Mouse (Mus musculus) liver, embryonic 11.5 days (tissue): Measurements from ENCODE around the gene Clip2. TPM values are rescaled to one million over a fixed set of nuclear protein-coding genes. Genes with fewer than 3 reads are reported as not detected.

Experiments
- ATAC-seq: fragments of 200-750 bp; cut with Nextera tagmentation; replicated peaks from 2 replicates; pipeline ENCODE4 v1.8.0; 2017; ENCODE audit warnings: moderate number of reproducible peaks, mild to moderate bottlenecking, moderate TSS enrichment, moderate library complexity; ENCODE audit not compliant: low FRiP score
- DNase-seq: peaks from one replicate; pipeline ENCODE4 v3.0.0-alpha.2; 2017; ENCODE audit warnings: low spot score
- H3K27ac ChIP-seq: fragments of 300-500 bp; sonication (generic); 2 replicates; pipeline ENCODE4 v1.5.1; 2014; ENCODE audit warnings: mild to moderate bottlenecking, low read depth, low read length, control low read depth
- H3K27me3 ChIP-seq: fragments of 300-500 bp; sonication (generic); replicated peaks from 2 replicates; pipeline ENCODE4 v1.6.1; 2014; ENCODE audit warnings: low read length, mixed read lengths; ENCODE audit not compliant: control insufficient read depth, insufficient read depth
- H3K36me3 ChIP-seq: fragments of 300-500 bp; sonication (generic); 2 replicates; pipeline ENCODE4 v1.6.1; 2014; ENCODE audit warnings: mild to moderate bottlenecking, low read length, moderate library complexity, mixed read lengths; ENCODE audit not compliant: control insufficient read depth, insufficient read depth
- H3K4me1 ChIP-seq: fragments of 300-500 bp; sonication (generic); replicated peaks from 2 replicates; pipeline ENCODE4 v1.6.1; 2014; ENCODE audit warnings: low read length, mixed read lengths; ENCODE audit not compliant: control insufficient read depth, insufficient read depth
- H3K4me2 ChIP-seq: fragments of 300-500 bp; sonication (generic); 2 replicates; pipeline ENCODE4 v1.6.1; 2014; ENCODE audit warnings: mild to moderate bottlenecking, control low read depth, moderate library complexity
- H3K4me3 ChIP-seq: fragments of 300-500 bp; sonication (generic); 2 replicates; pipeline ENCODE4 v1.5.1; 2014; ENCODE audit warnings: low read depth, low read length, control low read depth
- H3K9ac ChIP-seq: fragments of 300-500 bp; sonication (generic); 2 replicates; pipeline ENCODE4 v1.6.1; 2014; ENCODE audit warnings: low read depth, low read length, control low read depth
- H3K9me3 ChIP-seq: fragments of 300-500 bp; sonication (generic); 2 replicates; pipeline ENCODE4 v1.6.1; 2016; ENCODE audit warnings: low read length, inconsistent platforms, mixed read lengths; ENCODE audit not compliant: control insufficient read depth
- WGBS: fragments of 180-500 bp; shearing (Covaris S2); extraction: QIAGEN DNeasy Blood & Tissue Kit; methylation state at CpG from one replicate; pipeline ENCODE4 v1.1.7; 2014; 5-methylcytosine and 5-hydroxymethylcytosine counted together
- polyA plus RNA-seq: library from polyadenylated mRNA; unstranded; fragments of >200 nt; fragmentation: Nextera tagmentation; extraction: Ambion mirVana; gene quantifications from 2 replicates; pipeline ENCODE4 v1.2.1, GENCODE M21; 2014

The Clip2 gene
- polyA plus RNA-seq, 1 experiment from 2014 or later, result 1.7 TPM

DNA sequence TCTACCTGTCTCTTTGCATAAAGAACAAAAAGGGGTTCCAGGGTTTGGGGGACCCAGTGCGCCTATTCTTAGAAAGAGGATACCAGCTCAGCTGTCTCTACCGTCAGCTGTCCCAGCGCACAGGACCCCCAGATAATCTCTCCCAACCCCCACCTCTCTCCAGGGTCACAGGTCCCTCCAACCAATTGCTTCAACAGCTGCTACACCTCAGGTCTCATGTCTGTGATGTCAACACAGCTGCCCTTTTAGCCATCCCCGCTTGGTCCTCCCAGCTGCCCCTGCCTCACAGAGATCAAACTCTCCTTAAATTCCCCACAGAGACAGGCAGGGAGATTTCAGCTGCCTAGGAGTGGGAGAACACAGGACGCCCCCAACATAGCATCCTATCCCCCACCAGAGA lies 28.5 kb downstream of the Clip2 start:
- Histone ChIP-seq H3K27ac (no peak overlapping the region), H3K4me1 (peaks cover 6% of the 10 kb centered on the region; the same call in 1 of the 2 replicates), H3K36me3 (peaks cover 7% of the 10 kb centered on the region; the same call in 1 of the 2 replicates), H3K9ac (no peak overlapping the region), H3K4me3 (no peak overlapping the region), H3K9me3 (no peaks in the 10 kb centered on the region; the same call in 1 of the 2 replicates), H3K4me2 (no peak overlapping the region), H3K27me3 (no peaks in the 10 kb centered on the region)
- no peak for ATAC-seq
- 78% methylated on average over 5 of the region's 5 CpGs for WGBS
- DNase-seq, result no peak

DNA sequence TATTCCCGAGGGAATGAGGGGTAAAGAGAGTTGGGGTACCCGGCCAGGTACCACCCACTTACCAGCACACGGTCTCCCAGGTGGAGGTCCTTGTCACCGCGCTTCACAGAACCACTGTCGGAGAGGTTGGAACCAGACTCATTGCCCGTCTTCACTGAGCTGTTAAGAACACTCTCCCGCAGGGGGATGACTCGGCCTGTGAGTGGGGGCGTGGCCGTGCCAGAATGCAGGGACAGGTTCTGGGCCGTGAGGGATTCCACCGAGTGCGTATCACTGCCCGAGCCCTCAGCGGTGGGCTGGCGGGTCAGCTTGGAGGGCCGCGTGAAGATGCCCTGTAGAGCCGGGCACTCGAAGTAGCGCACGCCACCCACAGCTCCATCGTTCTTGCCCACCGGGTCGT lies 29.7 kb downstream of the Clip2 start:
- Histone ChIP-seq H3K4me2 (no peak overlapping the region), H3K9ac (no peak overlapping the region), H3K27me3 (no peaks in the 10 kb centered on the region), H3K27ac (no peak overlapping the region), H3K4me1 (no peaks in the 10 kb centered on the region; the same call in 1 of the 2 replicates), H3K9me3 (no peaks in the 10 kb centered on the region; the same call in 1 of the 2 replicates), H3K4me3 (no peak overlapping the region), H3K36me3 (peaks cover 9% of the 10 kb centered on the region)
- ATAC-seq (no peak; the same call in 1 of the 2 replicates), DNase-seq (no peak)
- WGBS, result 88% methylated on average over 26 of the region's 26 CpGs

DNA sequence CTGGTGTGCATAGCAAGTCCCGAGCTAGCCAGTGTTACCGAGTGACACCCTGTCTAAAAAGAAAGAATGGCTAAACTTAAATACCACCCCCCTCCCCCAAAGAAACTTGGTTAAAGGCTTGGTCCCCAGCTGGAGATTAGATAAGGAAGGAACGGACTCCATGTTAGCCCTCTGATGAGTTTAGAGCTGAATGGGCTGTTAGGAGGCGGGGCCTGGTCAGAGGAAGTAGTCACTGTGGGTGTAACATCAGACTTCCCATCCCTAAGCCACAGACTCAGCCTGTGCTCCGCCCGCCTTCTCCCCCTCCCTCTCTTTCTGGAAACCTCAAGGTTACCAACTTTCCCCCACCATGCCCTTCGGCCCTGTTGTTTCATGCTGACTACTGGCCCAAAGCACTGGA lies 30.4 kb downstream of the Clip2 start:
- ATAC-seq (peak; percentile 84), DNase-seq (no peak)
- no peaks in the 10 kb centered on the region for H3K27me3 ChIP-seq
- no peak overlapping the region for H3K9ac ChIP-seq
- H3K9me3 ChIP-seq, result no peaks in the 10 kb centered on the region; the same call in 1 of the 2 replicates
- H3K4me2 ChIP-seq, result no peak overlapping the region; the same call in 1 of the 2 replicates
- H3K4me1 ChIP-seq, result no peaks in the 10 kb centered on the region; the same call in 1 of the 2 replicates
- H3K36me3 ChIP-seq, result peaks cover 14% of the 10 kb centered on the region
- no peak overlapping the region for H3K27ac ChIP-seq
- 38% methylated on average over 7 of the region's 7 CpGs for WGBS
- H3K4me3 ChIP-seq, result no peak overlapping the region

DNA sequence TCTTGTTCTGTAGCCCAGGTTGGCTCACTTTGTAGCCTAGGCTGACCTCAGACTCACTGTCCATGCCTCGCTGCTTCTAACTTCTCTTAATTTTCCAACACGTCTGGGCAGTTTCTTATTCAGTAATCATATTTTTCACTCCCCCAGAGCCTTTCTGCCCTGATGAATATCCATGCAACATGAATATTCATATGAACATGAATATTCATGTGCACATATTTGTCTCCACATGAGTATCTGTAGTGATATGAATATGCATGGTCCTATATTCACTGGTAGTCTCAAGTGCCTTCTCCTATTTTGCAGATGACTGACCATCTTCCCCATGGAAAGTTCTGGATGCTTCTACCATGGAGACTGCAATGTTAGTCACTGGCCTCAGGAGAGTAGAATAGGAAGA lies 31.1 kb downstream of the Clip2 start:
- Histone ChIP-seq H3K9ac (no peak overlapping the region), H3K27ac (peak overlapping the region; percentile 13), H3K4me3 (no peak overlapping the region), H3K36me3 (peaks cover 18% of the 10 kb centered on the region), H3K4me2 (no peak overlapping the region), H3K9me3 (no peaks in the 10 kb centered on the region; the same call in 1 of the 2 replicates), H3K27me3 (no peaks in the 10 kb centered on the region), H3K4me1 (no peaks in the 10 kb centered on the region; the same call in 1 of the 2 replicates)
- WGBS, result 86% methylated on average over 2 of the region's 2 CpGs
- no peak for ATAC-seq
- no peak for DNase-seq

DNA sequence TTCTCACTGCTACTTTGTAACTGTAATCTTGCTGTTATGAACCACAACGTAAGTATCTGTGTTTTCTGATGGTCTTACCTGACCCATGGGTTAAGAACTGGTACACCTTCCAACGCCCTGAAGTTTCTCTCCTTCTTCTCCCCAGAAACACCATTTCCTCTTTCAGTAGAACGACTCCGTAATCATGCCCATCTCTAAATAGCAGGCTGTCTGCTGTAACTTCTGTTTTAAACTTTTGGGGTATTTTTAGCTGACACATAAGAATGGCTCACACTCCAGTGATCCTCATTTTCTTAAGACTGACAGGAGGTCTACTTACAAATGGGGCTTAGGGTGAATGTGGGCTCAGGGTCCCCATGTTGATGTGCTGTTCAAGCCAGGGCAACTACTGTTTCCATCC lies 32.1 kb downstream of the Clip2 start:
- Histone ChIP-seq H3K4me3 (no peak overlapping the region), H3K9ac (no peak overlapping the region), H3K36me3 (peaks cover 22% of the 10 kb centered on the region), H3K27me3 (no peaks in the 10 kb centered on the region), H3K27ac (no peak overlapping the region), H3K4me2 (no peak overlapping the region), H3K4me1 (no peaks in the 10 kb centered on the region; the same call in 1 of the 2 replicates), H3K9me3 (no peaks in the 10 kb centered on the region; the same call in 1 of the 2 replicates)
- DNase-seq (no peak), ATAC-seq (no peak)
- WGBS, result 60% methylated on average over 4 of the region's 4 CpGs

- Histone ChIP-seq H3K4me3 (no peak overlapping the region), H3K4me2 (no peak overlapping the region), H3K27ac (no peak overlapping the region), H3K27me3 (no peaks in the 10 kb centered on the region), H3K9ac (no peak overlapping the region), H3K9me3 (no peaks in the 10 kb centered on the region; the same call in 1 of the 2 replicates), H3K36me3 (peaks cover 22% of the 10 kb centered on the region), H3K4me1 (no peaks in the 10 kb centered on the region; the same call in 1 of the 2 replicates)
- DNase-seq, result no peak
- 91% methylated on average over 5 of the region's 5 CpGs for WGBS
- ATAC-seq, result no peak
These were observed 32.8 kb downstream of the Clip2 start for GRCm38 (mm10) chr5:134519471-134519870.

GRCm38 (mm10) chr5:134512086-134512485 lies 40.1 kb downstream of the Clip2 start:
- Histone ChIP-seq H3K4me3 (no peak overlapping the region), H3K9me3 (no peaks in the 10 kb centered on the region), H3K36me3 (peaks cover 19% of the 10 kb centered on the region), H3K27me3 (no peaks in the 10 kb centered on the region), H3K9ac (no peak overlapping the region), H3K4me2 (no peak overlapping the region), H3K4me1 (no peaks in the 10 kb centered on the region), H3K27ac (no peak overlapping the region)
- ATAC-seq (no peak), DNase-seq (no peak)
- 82% methylated on average over 5 of the region's 5 CpGs for WGBS

DNA sequence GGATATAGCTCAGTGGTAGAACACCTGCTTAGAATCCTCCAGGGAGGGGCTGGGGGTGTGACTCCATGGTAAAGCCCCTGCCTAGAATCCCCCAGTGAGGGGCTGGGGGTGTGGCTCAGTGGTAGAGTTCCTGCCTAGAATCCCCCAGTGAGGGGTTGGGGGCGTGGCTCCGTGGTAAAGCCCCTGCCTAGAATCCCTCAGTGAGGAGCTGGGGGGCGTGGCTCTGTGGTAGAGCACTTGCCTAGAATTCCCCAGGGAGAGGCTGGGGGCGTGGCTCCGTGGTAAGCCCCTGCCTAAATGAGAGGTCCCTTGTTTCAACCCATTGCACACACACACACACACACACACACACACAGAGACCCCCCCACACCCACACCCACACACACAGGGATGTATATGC lies 42.0 kb downstream of the Clip2 start:
- H3K27me3 ChIP-seq, result no peaks in the 10 kb centered on the region
- no peak for ATAC-seq
- H3K4me2 ChIP-seq, result no peak overlapping the region
- no peak for DNase-seq
- no peaks in the 10 kb centered on the region for H3K9me3 ChIP-seq
- H3K4me3 ChIP-seq, result no peak overlapping the region
- no peak overlapping the region for H3K27ac ChIP-seq
- H3K36me3 ChIP-seq, result peaks cover 8% of the 10 kb centered on the region; the same call in 1 of the 2 replicates
- no peak overlapping the region for H3K9ac ChIP-seq
- 71% methylated on average over 5 of the region's 5 CpGs for WGBS
- no peaks in the 10 kb centered on the region for H3K4me1 ChIP-seq

- Histone ChIP-seq H3K4me1 (no peaks in the 10 kb centered on the region), H3K9me3 (no peaks in the 10 kb centered on the region), H3K4me2 (no peak overlapping the region), H3K4me3 (no peak overlapping the region), H3K27ac (no peak overlapping the region), H3K27me3 (no peaks in the 10 kb centered on the region), H3K9ac (no peak overlapping the region), H3K36me3 (peaks cover 8% of the 10 kb centered on the region; the same call in 1 of the 2 replicates)
- no peak for DNase-seq
- ATAC-seq, result no peak
- 57% methylated on average over 5 of the region's 5 CpGs for WGBS
These were observed 43.3 kb downstream of the Clip2 start for GRCm38 (mm10) chr5:134508965-134509364.
